Mouse (Mus musculus): ENCODE data around the gene Stfa1. TPM values are rescaled to one million over a fixed set of nuclear protein-coding genes. Genes with fewer than 3 reads are reported as not detected.

The Stfa1 gene
- polyA plus RNA-seq (2017; shearing (Covaris generic)): not detected

DNA sequence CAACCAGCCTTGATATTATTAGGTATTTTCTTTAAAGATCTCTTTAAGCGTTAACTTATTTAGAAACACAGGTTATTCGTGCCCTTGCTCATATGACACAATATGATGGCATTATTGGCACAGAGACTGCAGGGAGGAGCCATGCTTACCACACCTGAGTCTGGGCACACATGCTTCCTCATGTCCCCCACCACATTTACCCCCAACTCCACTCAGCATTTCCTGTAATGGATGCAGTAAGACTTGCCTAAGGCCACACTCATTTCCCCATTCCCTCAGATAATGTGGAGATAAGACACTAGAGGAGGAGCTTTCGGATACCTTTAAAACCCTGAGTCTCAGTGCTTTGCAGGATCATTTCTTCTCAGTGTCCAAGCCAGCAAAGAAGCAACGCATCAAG is at the start of gene Stfa1:
TSS of gene Stfa1 (plus strand) at position 156 of the 400 bp plus-strand sequence.

DNA sequence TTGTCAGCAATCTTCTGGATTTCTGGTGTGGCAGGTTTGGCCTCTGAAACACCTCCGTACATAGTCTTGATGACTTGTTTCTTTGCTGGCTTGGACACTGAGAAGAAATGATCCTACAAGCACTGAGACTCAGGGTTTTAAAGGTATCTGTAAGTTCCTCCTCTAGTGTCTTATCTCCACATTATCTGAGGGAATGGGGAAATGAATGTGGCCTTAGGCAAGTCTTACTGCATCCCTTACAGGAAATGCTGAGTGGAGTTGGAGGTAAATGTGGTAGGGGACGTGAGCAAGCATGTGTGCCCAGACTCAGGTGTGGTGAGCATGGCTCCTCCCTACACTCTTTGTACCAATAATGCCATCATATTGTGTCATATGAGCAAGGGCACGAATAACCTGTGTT is 57.5 kb downstream of the Stfa1 start, which contains the start of gene BC117090:
TSS of gene BC117090 (minus strand) at position 101 of the 400 bp plus-strand sequence.

Other genes starting within 250 kb of the Stfa1 start
- 2.6 TPM for gene Wdr5b, start 235.8 kb upstream of the Stfa1 start, polyA plus RNA-seq (2017; shearing (Covaris generic))
- 56.6 TPM for gene Fam162a, start 205.4 kb upstream of the Stfa1 start, polyA plus RNA-seq (2017; shearing (Covaris generic))
- gene Ccdc58, start 205.3 kb upstream of the Stfa1 start, polyA plus RNA-seq (2017; shearing (Covaris generic)): 20.7 TPM
- gene Csta1, start 145.7 kb upstream of the Stfa1 start, polyA plus RNA-seq (2017; shearing (Covaris generic)): not detected
- gene Stfa2l1, start 120.1 kb upstream of the Stfa1 start, polyA plus RNA-seq (2017; shearing (Covaris generic)): not detected
- not detected for gene Gm5483, start 92.7 kb upstream of the Stfa1 start, polyA plus RNA-seq (2017; shearing (Covaris generic))
- not detected for gene Gm5416, start 66.5 kb upstream of the Stfa1 start, polyA plus RNA-seq (2017; shearing (Covaris generic))
- not detected for gene 2010005H15Rik, start 55.5 kb upstream of the Stfa1 start, polyA plus RNA-seq (2017; shearing (Covaris generic))
- gene BC117090, start 57.4 kb downstream of the Stfa1 start, polyA plus RNA-seq (2017; shearing (Covaris generic)): not detected
- gene BC100530, start 90.8 kb downstream of the Stfa1 start, polyA plus RNA-seq (2017; shearing (Covaris generic)): not detected
- gene Stfa2, start 131.5 kb downstream of the Stfa1 start, polyA plus RNA-seq (2017; shearing (Covaris generic)): not detected
- not detected for gene Stfa3, start 178.4 kb downstream of the Stfa1 start, polyA plus RNA-seq (2017; shearing (Covaris generic))

All from effector memory CD4-positive, alpha-beta T cell, adult 5 months (primary cell).